Mouse (Mus musculus) adrenal gland, adult 18-20 months (tissue): ENCODE data around the gene Ckm. TPM values are rescaled to one million over a fixed set of nuclear protein-coding genes. Genes with fewer than 3 reads are reported as not detected.
A peak's percentile ranks its signal among the peaks of the same experiment; 100 is the strongest.

Experiments used
- DNase-seq, 2 experiments: peaks; one replicate each; pipeline ENCODE4 v3.0.0; 2021 to 2022; ENCODE audit warnings: low spot score in 2 of 2
- total RNA-seq, 2 experiments: library from RNA; stranded (reverse); gene quantifications; 1 replicate in 1 of 2; 2 replicates in 1 of 2; pipeline ENCODE4 v1.2.3; 2021

The Ckm gene
- total RNA-seq, 2 experiments from 2014 or later = 14.7 TPM; not detected in 1

DNA sequence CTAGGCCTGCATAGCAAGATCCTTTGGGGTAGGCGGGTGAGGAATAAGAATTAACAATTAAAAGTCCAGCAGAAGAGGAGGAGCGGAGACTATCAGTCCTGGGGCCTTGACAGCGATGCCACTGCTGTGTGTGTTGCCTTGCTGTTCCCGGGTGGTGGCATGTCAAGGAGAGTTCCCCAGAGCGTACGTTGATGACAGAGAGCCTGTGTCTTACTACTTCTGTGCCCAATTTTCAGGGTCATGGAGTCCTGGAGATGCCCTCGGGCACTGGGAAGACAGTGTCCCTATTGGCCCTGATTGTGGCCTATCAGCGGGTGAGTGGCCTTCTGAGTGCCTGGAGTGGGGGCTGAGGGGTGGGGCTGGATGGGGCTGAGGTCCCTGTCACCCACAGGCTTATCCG lies 20.9 kb upstream of the Ckm start:
- DNase-seq = no peak

GRCm38 (mm10) chr7:19388699-19389413 lies 15.7 kb upstream of the Ckm start:
- peak in 1 of 2 experiments; percentile 15 for DNase-seq

- DNase-seq = peak in 1 of 2 experiments; percentile 18
These were observed 10.1 kb upstream of the Ckm start for GRCm38 (mm10) chr7:19394484-19394883.

- DNase-seq = peak; percentile 64 to 67
These were observed 4.9 kb upstream of the Ckm start for GRCm38 (mm10) chr7:19399496-19400280.

GRCm38 (mm10) chr7:19400946-19401345 lies 3.6 kb upstream of the Ckm start:
- no peak for DNase-seq

DNA sequence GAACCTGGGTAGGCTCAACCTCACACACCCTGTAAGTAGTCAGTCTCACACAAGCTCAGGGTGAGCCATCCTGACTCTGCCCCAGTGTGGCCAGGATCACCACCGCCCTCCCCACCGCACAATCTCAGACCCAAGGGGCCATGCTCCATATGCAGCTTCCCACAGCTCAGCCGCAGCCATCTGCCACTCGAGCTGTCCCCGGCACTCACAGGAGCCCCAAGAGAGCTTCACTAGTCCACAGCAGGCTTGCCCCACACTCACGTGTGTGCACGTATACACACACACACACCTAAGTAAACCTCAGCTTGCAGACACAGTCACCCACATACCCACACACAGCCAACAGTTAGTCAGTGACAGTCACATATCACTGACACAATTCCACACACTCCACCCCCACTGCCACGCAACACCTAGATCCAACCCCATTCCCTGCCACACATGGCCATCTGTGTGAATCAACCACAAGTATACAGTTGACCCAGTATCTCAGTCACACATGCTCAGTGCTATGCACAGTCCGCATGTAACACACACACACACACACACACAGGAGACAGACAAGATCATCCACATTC lies 2.0 kb upstream of the Ckm start:
- no peak for DNase-seq

- peak; percentile 49 to 51 for DNase-seq
These were observed 762 bp upstream of the Ckm start, which contains the start of gene Klc3 for GRCm38 (mm10) chr7:19403731-19404296. TSS of gene Klc3 (minus strand) at chr7:19404104.

GRCm38 (mm10) chr7:19405417-19405816 lies 841 bp downstream of the Ckm start:
- DNase-seq = peak; percentile 88 to 91

GRCm38 (mm10) chr7:19409753-19410152 lies 5.2 kb downstream of the Ckm start:
- DNase-seq = no peak

DNA sequence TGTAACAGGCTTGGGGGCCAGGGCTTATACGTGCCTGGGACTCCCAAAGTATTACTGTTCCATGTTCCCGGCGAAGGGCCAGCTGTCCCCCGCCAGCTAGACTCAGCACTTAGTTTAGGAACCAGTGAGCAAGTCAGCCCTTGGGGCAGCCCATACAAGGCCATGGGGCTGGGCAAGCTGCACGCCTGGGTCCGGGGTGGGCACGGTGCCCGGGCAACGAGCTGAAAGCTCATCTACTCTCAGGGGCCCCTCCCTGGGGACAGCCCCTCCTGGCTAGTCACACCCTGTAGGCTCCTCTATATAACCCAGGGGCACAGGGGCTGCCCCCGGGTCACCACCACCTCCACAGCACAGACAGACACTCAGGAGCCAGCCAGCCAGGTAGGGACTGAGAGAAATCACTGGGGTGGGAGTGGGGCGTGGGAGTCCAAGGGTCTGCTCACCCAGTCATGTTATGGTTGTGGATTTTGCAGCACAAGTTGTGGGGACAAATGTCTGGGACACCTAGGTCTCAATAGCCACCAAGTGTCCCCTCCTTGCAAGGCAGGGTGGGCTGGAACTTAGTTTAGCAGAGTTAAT lies 6.3 kb downstream of the Ckm start:
- peak in 1 of 2 experiments; percentile 54 for DNase-seq

- no peak for DNase-seq
These were observed 7.2 kb downstream of the Ckm start for GRCm38 (mm10) chr7:19411783-19412182.

DNA sequence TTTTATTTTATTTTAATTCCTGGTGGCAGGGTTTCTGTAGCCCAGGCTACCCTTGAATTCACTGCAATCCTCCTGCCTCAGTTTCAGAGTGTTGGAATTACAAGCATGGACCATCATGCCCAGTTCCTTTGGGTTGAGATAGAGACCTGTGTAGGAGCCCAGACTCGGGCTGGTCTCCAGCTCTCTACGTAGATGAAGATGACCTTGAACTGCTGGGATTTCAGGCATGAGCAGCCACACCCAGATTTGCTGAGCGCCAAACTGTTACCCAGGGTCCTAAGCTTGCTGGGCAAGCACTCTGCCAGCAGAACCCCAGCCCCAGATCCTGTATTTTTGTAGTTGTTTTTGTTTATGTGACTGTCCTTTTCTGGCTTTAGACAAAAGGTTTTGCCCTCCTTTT lies 8.9 kb downstream of the Ckm start:
- no peak for DNase-seq

- DNase-seq = no peak
These were observed 12.0 kb downstream of the Ckm start for GRCm38 (mm10) chr7:19416590-19416989.

DNA sequence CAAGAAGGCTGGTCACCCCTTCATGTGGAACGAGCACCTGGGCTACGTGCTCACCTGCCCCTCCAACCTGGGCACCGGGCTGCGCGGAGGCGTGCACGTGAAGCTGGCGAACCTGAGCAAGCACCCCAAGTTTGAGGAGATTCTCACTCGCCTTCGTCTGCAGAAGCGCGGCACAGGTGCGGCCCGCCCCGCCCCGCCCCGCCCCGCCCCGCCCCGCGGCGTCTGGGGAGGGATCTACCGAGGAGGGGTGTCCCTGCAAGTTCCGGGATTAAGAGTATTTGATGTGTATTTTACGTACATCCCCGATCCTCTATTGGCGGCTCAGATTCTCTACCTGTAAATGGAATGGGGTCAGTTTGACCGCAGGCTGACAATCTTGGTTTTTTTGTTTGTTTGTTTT lies 15.5 kb downstream of the Ckm start:
- no peak for DNase-seq

DNA sequence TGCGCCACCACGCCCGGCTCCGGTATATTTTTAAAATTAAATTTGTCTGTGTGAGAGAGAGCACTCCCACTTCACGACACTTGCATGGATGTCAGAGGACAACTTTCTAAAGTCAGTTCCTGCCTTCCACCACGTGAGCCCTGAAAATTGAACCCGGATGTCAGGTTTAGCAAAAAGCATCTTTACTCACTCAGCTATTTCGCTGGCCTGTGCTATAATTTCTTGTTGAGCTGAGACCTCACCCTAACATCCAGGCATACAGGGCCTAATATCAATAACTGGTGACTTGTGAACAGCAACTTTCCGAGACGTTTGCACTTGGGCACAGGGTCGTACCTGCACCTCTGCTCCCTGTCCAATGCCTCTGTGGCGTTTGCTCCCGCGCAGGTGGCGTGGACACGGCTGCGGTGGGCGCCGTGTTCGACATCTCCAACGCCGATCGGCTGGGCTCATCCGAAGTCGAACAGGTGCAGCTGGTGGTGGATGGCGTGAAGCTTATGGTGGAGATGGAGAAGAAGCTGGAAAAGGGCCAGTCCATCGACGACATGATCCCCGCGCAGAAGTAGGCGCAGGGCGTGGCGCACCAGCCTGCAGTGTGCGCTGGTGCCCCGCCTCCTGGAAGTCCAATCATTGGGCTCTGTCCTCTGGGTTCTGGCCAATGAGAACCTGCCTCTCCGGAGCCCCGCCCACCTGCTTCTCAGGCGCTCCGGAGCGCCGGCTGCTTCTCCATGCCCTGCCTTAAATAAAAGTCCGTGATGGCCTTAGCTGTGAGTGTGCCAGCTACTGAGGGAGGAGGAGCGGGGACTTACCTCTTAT lies 16.5 kb downstream of the Ckm start:
- peak; percentile 76 to 77 for DNase-seq

- no peak for DNase-seq
These were observed 18.5 kb downstream of the Ckm start for GRCm38 (mm10) chr7:19423083-19423482.

DNA sequence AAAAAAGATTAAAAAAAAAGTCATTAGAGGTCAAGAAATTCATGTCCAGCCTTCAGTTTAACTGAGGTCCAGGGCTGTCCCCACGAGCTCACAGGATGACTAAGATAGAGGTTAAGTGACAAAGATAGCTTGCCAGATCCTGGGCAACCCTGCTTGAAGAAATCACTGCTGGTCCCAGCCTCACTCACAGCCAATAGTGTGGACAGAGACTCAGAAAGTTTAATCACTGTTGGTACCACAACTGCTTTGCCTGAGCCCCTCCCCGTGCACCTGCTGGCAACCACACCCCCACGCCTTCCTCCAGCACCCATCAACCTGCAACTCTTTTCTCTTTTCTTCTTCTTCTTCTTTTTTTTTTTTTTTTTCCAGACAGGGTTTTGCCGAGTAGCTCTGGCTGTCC lies 19.5 kb downstream of the Ckm start:
- no peak for DNase-seq

GRCm38 (mm10) chr7:19426349-19426748 lies 21.8 kb downstream of the Ckm start:
- no peak for DNase-seq

GRCm38 (mm10) chr7:19426888-19427287 lies 22.3 kb downstream of the Ckm start:
- no peak for DNase-seq

DNA sequence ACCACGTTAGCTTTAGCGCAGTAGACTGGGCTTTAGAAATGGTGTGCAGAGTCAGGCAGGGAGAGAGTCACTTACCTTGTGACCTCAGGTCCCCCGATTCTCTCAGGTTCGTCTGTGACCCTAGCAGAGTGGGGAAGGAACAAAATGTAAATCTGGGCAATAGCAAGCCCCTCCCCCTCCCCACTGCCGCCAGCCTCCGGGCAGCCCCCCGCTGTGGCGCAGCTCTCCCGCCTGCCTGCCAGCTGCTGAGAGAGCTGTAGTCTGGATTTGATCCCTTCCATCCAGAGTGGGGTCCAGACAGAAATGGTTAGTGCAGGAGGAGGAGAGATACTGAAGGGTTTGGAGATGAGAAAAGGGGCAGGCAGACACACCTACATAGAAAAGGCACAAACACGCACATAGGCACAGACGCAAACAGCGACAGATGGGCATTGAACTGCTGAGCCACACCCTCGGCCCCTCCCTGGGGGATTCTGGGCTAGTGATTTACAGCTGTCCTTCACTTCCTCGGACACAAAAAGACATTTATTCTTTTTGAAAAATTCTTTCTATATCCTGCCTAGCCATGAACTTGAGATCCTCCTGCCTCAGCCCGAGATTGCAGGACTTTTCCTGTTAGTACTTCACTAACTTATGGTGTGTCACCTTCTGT lies 23.5 kb downstream of the Ckm start:
- DNase-seq = no peak
